Mouse (Mus musculus): ENCODE results near the gene Tmem253.
"Not testable (repeated sequence)": the region's sequence is repeated elsewhere in the genome, so short reads cannot be mapped to it uniquely, and the experiment has no call there.

The Tmem253 gene

GRCm38 (mm10) chr14:52021568-52022212 is 6.2 kb downstream of the Tmem253 start:
- DNase-seq (ENCODE audit: low read depth, low spot score) = no peak

GRCm38 (mm10) chr14:52022244-52022708 is 6.8 kb downstream of the Tmem253 start:
- DNase-seq (ENCODE audit: low read depth, low spot score) = peak; percentile 90

- DNase-seq (ENCODE audit: low read depth, low spot score) = peak; percentile 98
Measured at GRCm38 (mm10) chr14:52022709-52023459, 7.4 kb downstream of the Tmem253 start.

GRCm38 (mm10) chr14:52024133-52024532 is 8.7 kb downstream of the Tmem253 start:
- DNase-seq (ENCODE audit: low read depth, low spot score) = no peak

GRCm38 (mm10) chr14:52026342-52026741 is 10.9 kb downstream of the Tmem253 start:
- DNase-seq (ENCODE audit: low read depth, low spot score) = no peak

- no peak for DNase-seq (ENCODE audit: low read depth, low spot score)
Measured at GRCm38 (mm10) chr14:52035926-52036325, 20.5 kb downstream of the Tmem253 start.

GRCm38 (mm10) chr14:52039332-52039731 is 23.9 kb downstream of the Tmem253 start:
- DNase-seq (ENCODE audit: low read depth, low spot score) = no peak

GRCm38 (mm10) chr14:52042359-52042758 is 26.9 kb downstream of the Tmem253 start, which contains the start of gene Olfr221:
Gene Olfr221, minus strand, starts transcription at chr14:52042459.
- not testable (repeated sequence) for DNase-seq (ENCODE audit: low read depth, low spot score)

GRCm38 (mm10) chr14:52043446-52043845 is 28.0 kb downstream of the Tmem253 start:
- no peak for DNase-seq (ENCODE audit: low read depth, low spot score)

- peak; percentile 78 for DNase-seq (ENCODE audit: low read depth, low spot score)
Measured at GRCm38 (mm10) chr14:52044901-52045678, 29.6 kb downstream of the Tmem253 start.

GRCm38 (mm10) chr14:52045966-52046565 is 30.6 kb downstream of the Tmem253 start:
- DNase-seq (ENCODE audit: low read depth, low spot score) = no peak

GRCm38 (mm10) chr14:52052720-52053119 is 37.3 kb downstream of the Tmem253 start:
- peak; percentile 37 for DNase-seq (ENCODE audit: low read depth, low spot score)

GRCm38 (mm10) chr14:52059982-52060381 is 44.5 kb downstream of the Tmem253 start:
- DNase-seq (ENCODE audit: low read depth, low spot score) = peak; percentile 12

- DNase-seq (ENCODE audit: low read depth, low spot score) = no peak
Measured at GRCm38 (mm10) chr14:52060800-52061199, 45.3 kb downstream of the Tmem253 start.

GRCm38 (mm10) chr14:52061798-52062197 is 46.3 kb downstream of the Tmem253 start:
- no peak for DNase-seq (ENCODE audit: low read depth, low spot score)

- DNase-seq (ENCODE audit: low read depth, low spot score) = peak; percentile 98
Measured at GRCm38 (mm10) chr14:52066135-52066534, 50.7 kb downstream of the Tmem253 start.

Measured in ES-CJ7 (cell line).